Mouse (Mus musculus): ENCODE data around the gene Guca1a.

Gene Guca1a

DNA sequence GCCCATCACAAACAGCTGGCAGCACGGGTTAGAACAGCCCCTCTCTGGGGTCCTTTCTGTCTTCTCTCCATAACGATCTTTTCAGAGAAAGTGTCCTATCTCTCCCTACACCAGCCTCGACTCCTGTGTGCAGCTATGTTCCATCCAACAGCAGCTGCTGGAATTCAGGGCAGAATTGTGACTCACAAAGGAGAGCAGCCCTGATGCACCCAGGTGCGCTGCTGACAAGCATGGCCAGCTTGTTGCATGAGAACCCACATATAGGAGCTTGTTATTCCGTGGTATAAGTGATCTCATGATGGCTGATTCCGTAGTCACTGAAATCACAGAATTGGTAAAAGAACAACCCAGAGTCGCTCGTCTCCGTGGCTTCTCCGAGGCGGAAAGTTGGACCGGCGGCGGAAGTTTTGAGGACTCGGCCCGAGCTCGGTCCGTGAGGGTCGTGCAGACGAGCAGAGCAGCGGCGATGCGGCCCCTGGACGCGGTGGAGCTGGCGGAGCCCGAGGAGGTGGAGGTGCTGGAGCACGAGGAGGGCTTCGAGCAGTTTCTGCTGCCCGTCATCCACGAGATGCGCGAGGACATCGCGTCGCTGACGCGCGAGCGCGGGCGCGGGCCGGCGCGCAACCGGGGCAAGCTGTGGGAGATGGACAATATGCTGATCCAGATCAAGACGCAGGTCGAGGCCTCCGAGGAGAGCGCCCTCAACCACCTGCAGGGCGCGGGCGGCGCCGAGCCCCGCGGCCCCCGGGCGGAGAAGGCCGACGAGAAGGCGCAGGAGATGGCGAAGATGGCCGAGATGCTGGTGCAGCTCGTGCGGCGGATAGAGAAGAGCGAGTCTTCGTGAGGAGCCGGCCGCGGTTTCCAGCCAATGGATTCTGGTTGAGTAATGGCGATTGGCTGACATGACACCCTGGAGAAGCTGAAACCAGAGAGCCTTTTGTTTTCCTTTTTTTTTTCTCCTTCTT, 9.8 kb upstream of the Guca1a start:
- DNase-seq (ENCODE audit: low read depth), result peak; percentile 6

DNA sequence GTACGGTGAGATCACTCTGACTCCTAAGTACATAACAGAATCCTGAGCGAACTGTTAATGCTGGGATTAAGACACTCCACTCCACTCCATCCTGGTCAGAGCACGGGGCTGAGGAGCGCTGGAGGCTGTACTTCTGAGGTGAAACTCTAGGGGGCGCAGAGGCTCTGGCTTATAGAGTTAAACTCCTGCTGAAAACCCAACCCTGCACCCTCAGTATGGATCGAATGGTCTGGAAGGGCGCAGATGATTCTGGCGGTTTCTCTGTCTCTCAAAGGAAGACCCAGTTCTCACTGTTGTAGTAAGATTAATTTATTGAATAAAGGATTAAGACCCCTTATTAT, 8.1 kb upstream of the Guca1a start:
- DNase-seq (ENCODE audit: low read depth), result peak; percentile 73

DNA sequence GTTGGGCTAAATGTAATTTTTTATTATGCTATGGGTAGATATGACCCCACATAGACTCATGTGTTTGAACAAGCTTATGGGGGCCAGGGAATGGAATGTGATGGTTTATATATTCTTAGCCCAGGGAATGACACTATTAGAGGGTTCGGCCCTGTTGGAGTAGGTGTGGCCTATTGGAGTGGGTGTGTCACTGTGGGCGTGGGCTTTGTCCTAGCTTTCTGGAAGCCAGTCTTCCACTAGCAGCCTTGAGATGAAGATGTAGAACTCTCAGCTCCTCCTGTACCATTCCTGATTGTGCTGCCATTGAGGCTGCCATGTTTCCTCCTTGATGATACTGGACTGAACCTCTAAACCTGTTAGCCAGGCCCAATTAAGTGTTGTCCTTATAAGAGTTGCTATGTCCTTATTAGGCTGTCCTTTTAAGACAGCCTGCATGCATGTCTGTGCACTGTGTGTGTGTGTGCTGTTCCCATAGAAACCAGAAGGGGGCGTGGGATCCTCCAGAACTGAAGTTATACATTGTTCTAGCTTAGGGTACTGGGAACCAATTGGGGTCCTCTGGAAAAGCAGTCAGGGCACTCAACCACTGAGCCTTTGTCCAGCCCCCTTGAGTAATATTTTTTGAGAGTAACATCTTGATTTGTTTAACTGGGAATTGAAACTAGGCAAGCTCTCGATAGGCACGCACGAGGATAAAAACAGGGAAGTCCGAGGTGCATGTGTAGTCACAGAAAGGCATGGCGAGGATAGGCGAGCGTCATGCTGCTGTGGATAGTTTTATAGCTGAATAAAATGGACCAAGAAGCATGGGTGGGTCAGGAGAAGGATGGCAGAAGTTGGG, 7.6 kb upstream of the Guca1a start:
- DNase-seq (ENCODE audit: low read depth), result peak; percentile 20

DNA sequence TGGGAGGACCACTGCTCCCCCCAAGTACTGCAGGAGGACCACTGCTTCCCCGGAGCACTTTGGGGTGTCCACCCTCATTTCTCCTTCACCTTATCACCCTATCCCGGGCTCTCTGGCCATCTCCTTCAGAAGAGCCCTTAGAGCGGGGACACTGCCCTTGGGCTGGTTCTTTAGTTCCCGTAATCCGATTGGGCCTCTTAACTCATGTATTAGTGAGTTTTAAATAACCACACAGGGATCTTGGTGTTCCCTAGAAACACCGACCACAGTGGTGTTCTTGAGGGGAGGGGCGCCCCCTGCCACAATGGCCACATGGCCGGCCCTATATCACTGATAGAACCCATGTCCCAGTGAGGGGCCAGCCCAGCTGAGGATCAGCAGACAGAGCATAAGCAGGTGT, 1.3 kb downstream of the Guca1a start:
- no peak for DNase-seq (ENCODE audit: low read depth)

DNA sequence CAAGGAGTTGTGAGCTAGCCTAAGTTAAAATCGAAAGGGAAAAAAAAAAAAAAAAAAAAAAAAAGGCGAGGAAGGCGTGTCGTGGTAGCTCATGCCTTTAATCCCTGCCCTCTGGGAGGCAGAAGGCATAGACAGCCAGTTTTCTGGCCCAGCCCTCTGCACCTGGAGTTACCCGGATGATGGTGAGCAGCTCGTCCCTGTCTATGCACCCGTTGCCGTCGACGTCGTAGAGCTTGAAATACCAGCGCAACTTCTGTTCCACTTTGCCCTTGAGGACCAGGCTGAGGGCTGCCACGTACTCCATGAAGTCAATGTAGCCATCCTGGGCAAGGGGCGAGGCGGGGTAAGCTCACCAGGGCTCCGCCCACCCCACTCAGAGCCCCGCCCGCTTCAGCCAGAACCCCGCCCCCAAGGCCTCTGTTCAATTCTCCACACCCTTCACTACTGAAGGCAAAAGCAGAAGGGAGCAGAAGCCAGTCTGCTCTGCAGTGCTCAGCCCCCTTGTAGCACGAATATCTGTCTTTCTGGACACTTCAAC, 4.9 kb downstream of the Guca1a start:
- peak; percentile 76 for DNase-seq (ENCODE audit: low read depth)

DNA sequence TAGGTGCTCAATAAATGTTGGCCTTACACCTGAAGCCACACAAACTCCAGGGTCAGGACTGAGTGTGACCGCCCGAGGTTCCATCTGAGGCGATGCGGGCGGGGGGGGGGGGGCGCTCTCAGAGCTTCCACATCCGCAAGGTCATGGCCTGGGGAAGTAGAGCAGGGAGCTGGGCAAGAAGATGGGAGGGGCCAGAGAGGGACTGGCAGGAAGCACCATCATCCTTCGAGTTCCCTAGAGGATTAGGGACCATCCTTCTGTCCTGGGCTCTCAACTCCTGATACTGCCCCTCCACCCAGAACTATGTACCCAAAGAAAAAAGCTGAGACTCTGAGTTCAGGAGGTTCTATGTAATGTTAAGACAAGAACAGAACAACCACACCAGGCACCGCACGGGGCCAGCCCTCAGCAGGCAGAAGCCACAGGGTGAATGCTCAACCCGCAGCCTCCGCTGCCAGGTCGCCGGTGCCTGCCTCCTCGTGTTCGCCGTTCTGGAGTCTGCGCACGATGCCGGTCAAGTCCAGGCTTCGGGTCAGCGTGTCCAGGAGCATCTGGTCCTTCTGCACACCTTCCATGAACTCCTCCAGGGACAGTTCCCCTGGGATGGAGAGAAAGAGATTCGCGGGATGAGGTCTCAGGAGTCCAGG, 6.0 kb downstream of the Guca1a start:
- peak; percentile 46 for DNase-seq (ENCODE audit: low read depth)

DNA sequence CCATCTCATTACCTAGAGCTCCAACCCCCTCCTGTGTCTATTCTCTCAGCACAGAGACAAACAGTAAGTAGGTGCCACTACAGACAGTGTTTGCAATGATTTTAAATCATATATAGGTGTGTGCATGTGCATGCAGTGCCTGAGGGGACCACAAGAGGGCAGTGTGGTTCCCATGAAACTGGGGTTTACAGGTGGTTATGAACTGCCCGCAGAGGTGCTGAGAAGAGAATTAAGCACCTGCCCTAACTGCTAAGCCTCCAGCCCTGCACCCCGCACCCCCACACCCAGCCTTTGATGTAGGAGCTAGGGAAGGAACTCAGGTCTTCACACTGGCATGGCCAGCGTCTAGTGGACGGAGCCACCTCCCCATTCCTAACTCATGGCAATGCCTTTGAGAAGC, 13.7 kb downstream of the Guca1a start:
- peak; percentile 78 for DNase-seq (ENCODE audit: low read depth)

DNA sequence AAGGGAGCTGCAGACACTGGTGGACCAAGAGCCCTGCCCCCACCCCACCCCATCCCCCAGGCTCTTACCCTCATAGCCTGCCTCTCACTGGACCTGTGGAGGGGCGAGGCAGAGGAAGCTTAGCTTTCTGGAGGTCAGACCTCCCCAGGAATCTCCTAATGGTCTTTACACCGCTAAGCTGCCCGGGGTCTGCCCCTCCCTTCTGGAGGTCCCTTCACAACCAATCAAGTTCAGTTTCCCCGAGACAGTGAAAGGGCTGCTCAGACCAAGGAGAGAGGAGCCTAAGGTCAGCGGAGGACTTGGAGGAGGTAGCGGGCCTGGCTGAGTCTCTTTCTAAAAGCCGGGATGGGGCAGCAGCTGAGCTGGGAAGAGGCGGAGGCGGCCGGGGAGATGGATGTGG, 15.2 kb downstream of the Guca1a start, which contains the start of gene Guca1b:
Gene Guca1b, plus strand, starts transcription at position 249 of the 400 bp plus-strand sequence.
- DNase-seq (ENCODE audit: low read depth), result no peak

DNA sequence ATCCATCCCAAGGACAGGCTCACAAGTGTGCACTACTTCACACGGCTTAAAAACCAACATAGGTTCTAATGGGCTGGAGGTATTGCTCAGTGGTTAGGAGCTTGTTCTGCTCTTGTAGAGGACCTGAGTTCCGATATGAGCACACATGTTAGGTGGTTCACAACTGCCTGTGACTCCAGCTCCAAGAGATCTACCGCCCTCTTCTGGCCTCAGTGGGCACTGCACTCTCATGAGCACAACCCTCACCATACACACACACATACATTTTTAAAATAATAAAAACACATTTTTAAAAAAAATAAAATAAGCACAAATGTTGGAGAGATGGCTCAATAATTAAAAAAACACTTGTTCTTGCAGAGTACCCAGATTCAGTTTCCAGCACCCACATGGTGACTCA, 16.3 kb downstream of the Guca1a start:
- no peak for DNase-seq (ENCODE audit: low read depth)

DNA sequence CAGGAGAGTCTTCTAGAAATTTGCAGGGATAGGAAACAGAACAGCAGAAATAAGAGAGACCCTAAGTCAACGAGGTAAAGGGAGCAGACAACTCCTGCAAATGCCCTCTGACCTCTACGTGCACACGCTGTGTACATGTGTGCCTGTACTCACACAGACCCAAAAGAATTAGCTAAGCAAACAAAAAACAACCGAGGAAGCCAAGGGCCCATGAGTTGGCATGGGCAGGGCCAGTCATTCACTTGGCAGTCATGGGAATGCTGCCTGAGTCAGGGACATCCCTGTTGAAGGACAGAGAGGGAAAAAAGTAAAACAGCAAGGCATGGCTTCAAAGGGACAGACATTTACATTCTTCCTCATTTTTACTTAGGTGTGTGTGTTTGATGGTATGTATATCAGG, 17.1 kb downstream of the Guca1a start:
- no peak for DNase-seq (ENCODE audit: low read depth)

DNA sequence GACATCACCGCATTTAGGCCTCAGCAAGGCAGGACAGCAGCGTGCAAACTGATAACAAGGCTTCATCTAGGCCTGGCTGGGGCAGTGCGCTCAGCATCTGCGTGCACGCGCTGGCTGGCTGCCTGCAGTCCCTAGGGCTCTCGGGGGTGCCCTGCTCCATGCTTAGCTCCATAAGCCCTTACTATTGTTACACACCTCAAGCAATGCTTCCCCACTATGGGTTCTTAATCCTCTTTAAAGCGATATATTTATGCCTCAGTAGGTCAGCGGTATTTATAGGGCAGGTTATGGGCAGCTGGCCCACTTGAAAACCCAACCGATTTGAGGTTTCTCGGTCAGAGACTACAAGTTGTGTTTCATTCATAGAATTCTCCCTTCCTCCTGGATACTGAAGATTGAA, 18.5 kb downstream of the Guca1a start:
- DNase-seq (ENCODE audit: low read depth), result no peak

DNA sequence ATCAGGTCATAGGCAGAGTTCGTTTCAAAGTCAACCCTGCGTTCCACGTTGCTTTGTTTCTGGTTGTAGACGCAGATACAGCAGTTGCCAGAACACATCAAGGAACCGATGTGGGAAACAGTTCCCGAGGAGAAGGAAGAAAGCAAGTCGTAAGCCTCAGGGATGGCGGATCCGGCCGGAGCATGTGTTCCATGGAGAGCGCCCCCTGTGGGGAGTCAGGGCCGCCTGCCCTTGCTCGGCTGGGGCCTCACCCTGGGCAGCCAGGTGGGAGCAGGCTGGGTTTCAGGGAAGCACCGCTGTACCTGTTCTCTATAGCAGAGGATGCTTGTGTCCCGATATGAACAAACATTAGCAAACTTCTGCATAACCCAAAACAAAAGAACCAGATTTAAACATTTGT, 22.3 kb downstream of the Guca1a start:
- DNase-seq (ENCODE audit: low read depth), result no peak

DNA sequence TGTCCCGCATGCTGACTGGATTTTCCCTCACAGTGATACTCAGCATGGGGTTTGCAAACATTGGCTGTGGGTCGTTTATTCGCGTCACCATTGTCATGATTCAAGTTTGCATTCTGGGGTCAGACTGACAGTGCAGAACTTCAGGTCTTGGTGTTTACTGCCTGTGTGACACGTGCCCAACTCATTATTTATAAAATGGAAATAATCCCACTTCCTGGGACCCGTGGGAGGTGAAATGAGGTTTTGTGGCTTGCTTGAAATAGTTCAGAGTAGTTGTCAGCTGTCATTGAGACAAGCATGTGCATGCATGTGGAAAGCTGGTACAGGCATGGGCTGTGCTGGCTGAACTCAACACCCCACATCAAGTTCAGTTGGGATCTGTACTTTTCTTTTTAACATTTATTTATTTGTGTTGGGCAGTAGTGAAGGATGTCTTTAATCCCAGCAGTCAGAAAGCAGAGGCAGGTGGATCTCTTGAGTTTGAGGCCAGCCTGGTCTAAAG, 23.6 kb downstream of the Guca1a start:
- no peak for DNase-seq (ENCODE audit: low read depth)

DNA sequence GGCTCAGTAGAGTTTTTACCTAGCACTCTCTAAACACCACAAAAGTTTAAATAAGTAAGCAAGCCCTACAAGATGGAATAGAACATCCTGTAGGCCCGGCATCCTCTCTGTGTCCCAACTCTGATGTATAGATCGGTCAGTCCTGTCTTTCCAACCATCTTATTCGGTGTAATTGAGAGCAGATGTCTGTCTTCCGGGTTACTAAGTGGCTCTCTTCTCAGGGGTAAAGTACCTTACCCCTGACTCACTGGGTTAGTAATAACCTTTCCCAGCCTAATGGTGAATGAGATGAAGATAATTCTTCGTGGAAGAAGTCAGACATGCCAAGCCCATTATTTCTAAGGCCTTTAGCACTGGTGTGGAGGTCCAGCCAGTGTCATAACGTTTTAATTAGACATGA, 26.4 kb downstream of the Guca1a start:
- no peak for DNase-seq (ENCODE audit: low read depth)

DNA sequence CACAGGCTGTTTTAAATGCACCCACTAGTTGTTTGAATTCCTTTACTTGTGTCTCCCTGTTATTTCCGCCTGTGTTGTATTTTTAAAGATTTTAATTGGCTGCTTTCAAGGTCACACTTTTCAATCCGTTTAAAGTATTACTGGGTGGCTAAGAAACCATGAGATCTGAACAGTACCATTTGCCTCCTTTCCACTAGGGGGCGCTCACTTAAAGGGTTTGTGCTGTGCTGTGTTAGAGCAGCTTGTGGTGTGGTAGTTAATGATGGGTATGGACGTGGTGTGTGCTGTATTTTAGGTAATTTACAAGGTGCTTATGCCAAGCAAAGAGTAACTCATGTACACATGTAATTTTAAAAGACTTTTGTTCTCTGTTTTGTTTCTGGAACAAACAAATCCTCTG, 28.9 kb downstream of the Guca1a start:
- peak; percentile 86 for DNase-seq (ENCODE audit: low read depth)

DNA sequence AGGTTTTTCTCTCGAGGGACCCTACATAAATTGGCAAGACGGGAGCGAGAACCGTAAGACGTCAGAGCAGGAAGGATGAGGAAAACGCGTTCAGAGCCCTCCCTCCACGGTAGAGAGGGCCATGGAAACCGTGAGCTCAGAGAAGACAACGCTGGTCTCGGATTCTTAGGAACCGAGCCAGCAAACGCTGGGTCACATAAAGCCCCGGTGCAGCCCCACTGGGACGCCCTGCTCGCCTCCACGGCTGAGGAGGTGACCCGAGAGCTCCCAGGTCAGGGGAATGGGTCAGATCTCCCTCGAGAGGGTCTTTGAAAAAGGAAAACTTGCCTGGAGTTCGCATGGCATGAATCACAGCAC, 31.3 kb downstream of the Guca1a start:
- DNase-seq (ENCODE audit: low read depth), result no peak

DNA sequence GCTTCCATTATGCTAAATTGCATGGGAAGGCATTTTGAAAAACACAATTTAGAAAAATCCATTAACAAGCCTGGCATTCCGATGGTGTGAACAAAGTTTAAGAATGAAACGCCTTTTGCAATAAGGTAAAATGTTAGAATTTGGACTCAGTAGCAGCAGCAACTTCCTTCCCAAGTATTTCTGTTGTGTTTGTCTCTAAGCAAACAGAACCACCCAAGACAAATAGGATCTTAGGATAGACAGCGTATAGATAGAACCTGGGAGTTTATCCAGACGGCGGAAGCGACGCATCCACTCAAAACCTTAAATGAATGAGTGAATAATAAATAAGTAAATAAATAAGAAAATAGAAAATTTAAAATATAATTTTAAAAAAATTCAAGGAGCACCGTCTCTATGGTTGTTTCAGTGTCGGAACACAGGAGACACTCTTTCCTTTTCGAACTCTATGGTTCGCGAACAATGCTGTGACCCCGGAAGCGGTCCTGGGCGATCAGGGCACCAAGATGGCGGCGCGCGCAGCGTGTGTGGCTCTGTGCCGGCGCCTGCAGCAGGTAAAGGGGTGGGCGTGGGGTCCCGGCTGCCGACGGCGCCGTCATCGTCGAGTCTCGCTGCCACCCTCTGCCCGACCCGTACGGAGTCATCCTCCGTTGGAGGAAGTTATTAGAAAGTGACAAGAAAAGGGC, 31.8 kb downstream of the Guca1a start, which contains the start of gene Mrps10:
Gene Mrps10, plus strand, starts transcription at position 487 of the 686 bp plus-strand sequence.
- DNase-seq (ENCODE audit: low read depth), result peak; percentile 93

DNA sequence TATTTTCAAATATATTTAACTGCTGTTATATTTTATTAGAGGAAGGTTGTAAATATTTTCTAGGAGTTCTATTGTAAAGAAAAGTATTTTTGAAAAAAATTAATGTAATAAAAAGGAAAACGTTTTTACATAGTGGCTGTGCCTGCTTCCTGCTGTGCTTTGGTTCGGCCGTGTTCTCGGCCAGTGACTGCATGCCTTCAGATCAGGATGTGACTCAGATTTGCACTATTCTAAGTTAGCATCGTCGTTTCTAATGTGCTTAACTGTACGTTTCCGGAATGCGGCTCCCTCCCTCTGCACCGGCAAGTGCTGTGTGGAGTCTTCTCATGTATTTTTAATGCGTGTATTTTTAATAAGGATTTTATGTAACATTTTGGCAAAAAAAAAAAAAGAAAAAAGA, 39.0 kb downstream of the Guca1a start:
- DNase-seq (ENCODE audit: low read depth), result peak; percentile 32

DNA sequence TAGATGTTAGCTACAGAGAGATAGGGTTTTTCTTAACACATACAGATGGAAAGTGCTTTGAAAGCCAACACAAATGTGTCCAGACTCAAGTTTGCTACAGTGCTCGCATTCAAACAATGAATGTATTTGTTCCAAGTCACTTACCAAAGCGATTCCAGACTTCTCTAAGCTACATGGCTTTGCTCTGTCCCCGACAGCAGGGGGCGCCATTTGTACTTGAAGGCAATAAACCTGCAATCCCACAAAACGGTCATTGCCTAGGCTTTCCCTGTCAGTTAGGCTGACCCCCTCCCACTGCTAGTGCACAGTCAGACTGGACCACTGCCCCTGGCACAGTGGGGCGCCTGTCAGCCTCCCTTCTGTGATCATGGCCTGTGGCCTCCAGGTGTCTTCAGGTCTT, 40.4 kb downstream of the Guca1a start:
- peak; percentile 77 for DNase-seq (ENCODE audit: low read depth)

DNA sequence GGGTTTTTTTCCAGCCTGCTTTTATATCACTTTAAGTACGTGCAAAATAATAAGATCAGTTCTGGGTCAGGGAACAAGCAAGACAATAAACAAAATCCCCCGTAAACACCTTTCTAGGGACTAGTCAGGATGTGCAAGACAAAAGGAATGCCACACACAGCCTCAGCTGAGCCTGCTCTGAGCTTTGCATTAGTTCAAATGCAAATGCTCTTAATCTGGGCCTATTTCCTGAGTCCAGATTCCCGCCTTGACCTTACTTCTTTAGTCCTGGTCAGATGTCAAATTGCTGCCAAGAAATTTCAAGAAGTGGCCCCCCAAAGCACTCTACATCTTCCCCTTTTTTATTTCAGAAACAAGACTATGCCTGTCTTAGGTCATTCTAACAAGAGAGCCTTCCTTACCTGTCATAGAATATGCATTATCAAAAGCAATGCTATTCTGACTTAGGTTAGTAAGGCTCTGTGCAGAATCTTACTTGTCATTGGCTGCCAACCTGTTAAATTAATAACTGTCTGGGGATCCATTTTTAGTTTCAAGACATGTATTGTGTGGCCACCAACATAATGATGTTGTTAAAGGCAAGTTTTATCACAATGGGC, 50.6 kb downstream of the Guca1a start:
- DNase-seq (ENCODE audit: low read depth), result no peak

All from induced T-regulatory cell, adult 2 months (primary cell).